Mouse (Mus musculus): ENCODE results near the gene Jade3. TPM values are rescaled to one million over a fixed set of nuclear protein-coding genes. Genes with fewer than 3 reads are reported as not detected.

Jade3 gene
- polyA plus RNA-seq, 1 experiment from 2014 or later, result 5.3 TPM

- Histone ChIP-seq H3K4me3 (no peak overlapping the region), H3K36me3 (no peaks in the 10 kb centered on the region), H3K27me3 (no peaks in the 10 kb centered on the region), H3K9me3 (no peaks in the 10 kb centered on the region), H3K27ac (no peak overlapping the region), H3K4me2 (no peak overlapping the region), H3K9ac (no peak overlapping the region), H3K4me1 (no peaks in the 10 kb centered on the region)
- no peak for ATAC-seq (ENCODE audit: insufficient number of reproducible peaks, low FRiP score, low TSS enrichment, low read depth)
- 91% methylated on average over 2 of the region's 2 CpGs for WGBS
These were observed 7.0 kb upstream of the Jade3 start for GRCm38 (mm10) chrX:20418461-20418860.

- Histone ChIP-seq H3K27ac (no peak overlapping the region), H3K4me2 (no peak overlapping the region), H3K36me3 (no peaks in the 10 kb centered on the region), H3K9ac (no peak overlapping the region), H3K4me1 (no peaks in the 10 kb centered on the region), H3K9me3 (no peaks in the 10 kb centered on the region), H3K27me3 (no peaks in the 10 kb centered on the region), H3K4me3 (no peak overlapping the region)
- 87% methylated on average over 4 of the region's 4 CpGs for WGBS
- ATAC-seq (ENCODE audit: insufficient number of reproducible peaks, low FRiP score, low TSS enrichment, low read depth), result no peak
These were observed 6.0 kb upstream of the Jade3 start for GRCm38 (mm10) chrX:20419536-20419935.

- no peaks in the 10 kb centered on the region for H3K27me3 ChIP-seq
- ATAC-seq (ENCODE audit: insufficient number of reproducible peaks, low FRiP score, low TSS enrichment, low read depth), result no peak; the same call in none of the 2 replicates
- H3K4me1 ChIP-seq, result no peaks in the 10 kb centered on the region
- H3K27ac ChIP-seq, result peak overlapping the region; percentile 73
- 21% methylated on average over 37 of the region's 51 CpGs for WGBS
- H3K9me3 ChIP-seq, result no peaks in the 10 kb centered on the region
- peak overlapping the region; percentile 60 for H3K4me3 ChIP-seq
- peak overlapping the region; percentile 39 for H3K9ac ChIP-seq
- no peaks in the 10 kb centered on the region for H3K36me3 ChIP-seq
- peak overlapping the region; percentile 51 for H3K4me2 ChIP-seq
These were observed 456 bp downstream of the Jade3 start for GRCm38 (mm10) chrX:20425839-20426449.

- Histone ChIP-seq H3K4me2 (no peak overlapping the region), H3K4me1 (no peaks in the 10 kb centered on the region), H3K36me3 (no peaks in the 10 kb centered on the region), H3K27me3 (no peaks in the 10 kb centered on the region), H3K9me3 (no peaks in the 10 kb centered on the region), H3K9ac (no peak overlapping the region), H3K4me3 (no peak overlapping the region), H3K27ac (no peak overlapping the region)
- no peak for ATAC-seq (ENCODE audit: insufficient number of reproducible peaks, low FRiP score, low TSS enrichment, low read depth)
- 73% methylated on average over 2 of the region's 2 CpGs for WGBS
These were observed 57.7 kb downstream of the Jade3 start for GRCm38 (mm10) chrX:20483213-20483612.

GRCm38 (mm10) chrX:20497682-20498081 lies 72.2 kb downstream of the Jade3 start:
- H3K9me3 ChIP-seq, result no peaks in the 10 kb centered on the region
- ATAC-seq (ENCODE audit: insufficient number of reproducible peaks, low FRiP score, low TSS enrichment, low read depth), result no peak
- no peaks in the 10 kb centered on the region for H3K27me3 ChIP-seq
- H3K4me1 ChIP-seq, result no peaks in the 10 kb centered on the region
- H3K27ac ChIP-seq, result no peak overlapping the region
- H3K9ac ChIP-seq, result no peak overlapping the region
- H3K4me3 ChIP-seq, result no peak overlapping the region
- WGBS, result 82% methylated on average over 3 of the region's 3 CpGs
- H3K36me3 ChIP-seq, result no peaks in the 10 kb centered on the region
- no peak overlapping the region for H3K4me2 ChIP-seq

- Histone ChIP-seq H3K27ac (no peak overlapping the region), H3K9me3 (no peaks in the 10 kb centered on the region), H3K27me3 (no peaks in the 10 kb centered on the region), H3K4me3 (no peak overlapping the region), H3K4me1 (no peaks in the 10 kb centered on the region), H3K36me3 (peaks cover 5% of the 10 kb centered on the region; the same call in 1 of the 2 replicates), H3K9ac (no peak overlapping the region), H3K4me2 (no peak overlapping the region)
- ATAC-seq (ENCODE audit: insufficient number of reproducible peaks, low FRiP score, low TSS enrichment, low read depth), result no peak
- 73% methylated on average over 7 of the region's 7 CpGs for WGBS
These were observed 94.9 kb downstream of the Jade3 start for GRCm38 (mm10) chrX:20520290-20520939.

GRCm38 (mm10) chrX:20521578-20521977 lies 96.1 kb downstream of the Jade3 start:
- no peak for ATAC-seq (ENCODE audit: insufficient number of reproducible peaks, low FRiP score, low TSS enrichment, low read depth)
- Histone ChIP-seq H3K9me3 (no peaks in the 10 kb centered on the region), H3K27me3 (no peaks in the 10 kb centered on the region), H3K4me3 (no peak overlapping the region), H3K27ac (no peak overlapping the region), H3K4me1 (no peaks in the 10 kb centered on the region), H3K4me2 (no peak overlapping the region), H3K9ac (no peak overlapping the region), H3K36me3 (peaks cover 5% of the 10 kb centered on the region; the same call in 1 of the 2 replicates)

GRCm38 (mm10) chrX:20532621-20533020 lies 107.1 kb downstream of the Jade3 start:
- Histone ChIP-seq H3K36me3 (no peaks in the 10 kb centered on the region), H3K9me3 (no peaks in the 10 kb centered on the region), H3K4me1 (no peaks in the 10 kb centered on the region), H3K27ac (no peak overlapping the region), H3K9ac (no peak overlapping the region), H3K4me2 (no peak overlapping the region), H3K27me3 (no peaks in the 10 kb centered on the region), H3K4me3 (no peak overlapping the region)
- ATAC-seq (ENCODE audit: insufficient number of reproducible peaks, low FRiP score, low TSS enrichment, low read depth), result no peak
- 59% methylated on average over 1 of the region's 1 CpGs for WGBS

- H3K27ac ChIP-seq, result no peak overlapping the region
- no peaks in the 10 kb centered on the region for H3K27me3 ChIP-seq
- no peaks in the 10 kb centered on the region for H3K9me3 ChIP-seq
- ATAC-seq (ENCODE audit: insufficient number of reproducible peaks, low FRiP score, low TSS enrichment, low read depth), result no peak
- no peaks in the 10 kb centered on the region for H3K36me3 ChIP-seq
- H3K4me1 ChIP-seq, result 0 out of 2 replicates have a peak, but pooled peaks cover 5% of the 10 kb centered on the region
- WGBS, result 78% methylated on average over 3 of the region's 3 CpGs
- H3K4me3 ChIP-seq, result no peak overlapping the region
- H3K4me2 ChIP-seq, result no peak overlapping the region
- H3K9ac ChIP-seq, result no peak overlapping the region
These were observed 118.4 kb downstream of the Jade3 start for GRCm38 (mm10) chrX:20543867-20544266.

GRCm38 (mm10) chrX:20547609-20548008 lies 122.1 kb downstream of the Jade3 start:
- no peak overlapping the region for H3K9ac ChIP-seq

GRCm38 (mm10) chrX:20548011-20548879 lies 122.8 kb downstream of the Jade3 start:
- H3K27me3 ChIP-seq, result no peaks in the 10 kb centered on the region
- 28% methylated on average over 24 of the region's 24 CpGs for WGBS
- H3K4me2 ChIP-seq, result peak overlapping the region; percentile 45
- no peaks in the 10 kb centered on the region for H3K36me3 ChIP-seq
- H3K4me1 ChIP-seq, result 0 out of 2 replicates have a peak, but pooled peaks cover 5% of the 10 kb centered on the region
- ATAC-seq (ENCODE audit: insufficient number of reproducible peaks, low FRiP score, low TSS enrichment, low read depth), result no peak
- no peak overlapping the region for H3K27ac ChIP-seq
- no peak overlapping the region for H3K9ac ChIP-seq
- peak overlapping the region; percentile 31 for H3K4me3 ChIP-seq
- no peaks in the 10 kb centered on the region for H3K9me3 ChIP-seq

More at GRCm38 (mm10) chrX:20547609-20548008, 122.1 kb downstream of the Jade3 start:
- no peaks in the 10 kb centered on the region for H3K36me3 ChIP-seq
- H3K27ac ChIP-seq, result no peak overlapping the region
- WGBS, result 38% methylated on average over 5 of the region's 5 CpGs
- ATAC-seq (ENCODE audit: insufficient number of reproducible peaks, low FRiP score, low TSS enrichment, low read depth), result no peak
- H3K4me1 ChIP-seq, result 0 out of 2 replicates have a peak, but pooled peaks cover 5% of the 10 kb centered on the region
- peak overlapping the region; percentile 31 for H3K4me3 ChIP-seq
- no peaks in the 10 kb centered on the region for H3K27me3 ChIP-seq
- H3K4me2 ChIP-seq, result peak overlapping the region; percentile 45
- no peaks in the 10 kb centered on the region for H3K9me3 ChIP-seq
